Mouse (Mus musculus): ENCODE results near the gene Plch2. TPM values are rescaled to one million over a fixed set of nuclear protein-coding genes. Genes with fewer than 3 reads are reported as not detected.

Gene Plch2
- polyA plus RNA-seq, 1 experiment from 2014 or later: 11.1 TPM

Other genes starting within 250 kb of the Plch2 start
- gene Ttc34, start 219.3 kb downstream of the Plch2 start, polyA plus RNA-seq (2015; fragmentation: Nextera tagmentation; extraction: Ambion mirVana): 0.19 and 0.26 TPM in 2 replicates
- gene Mmel1, start 187.2 kb downstream of the Plch2 start, polyA plus RNA-seq (2015; fragmentation: Nextera tagmentation; extraction: Ambion mirVana): 0.10 and 0.26 TPM in 2 replicates
- 36.4 and 41.5 TPM in 2 replicates for gene Fam213b, start 157.6 kb downstream of the Plch2 start, polyA plus RNA-seq (2015; fragmentation: Nextera tagmentation; extraction: Ambion mirVana)
- 1.3 and 1.9 TPM in 2 replicates for gene Tnfrsf14, start 128.2 kb downstream of the Plch2 start, polyA plus RNA-seq (2015; fragmentation: Nextera tagmentation; extraction: Ambion mirVana)
- 0.29 and 0.69 TPM in 2 replicates for gene Hes5, start 95.9 kb downstream of the Plch2 start, polyA plus RNA-seq (2015; fragmentation: Nextera tagmentation; extraction: Ambion mirVana)
- gene Pank4, start 92.7 kb downstream of the Plch2 start, polyA plus RNA-seq (2015; fragmentation: Nextera tagmentation; extraction: Ambion mirVana): 48.0 and 51.0 TPM in 2 replicates
- 21.1 and 26.2 TPM in 2 replicates for gene Pex10, start 10.2 kb upstream of the Plch2 start, polyA plus RNA-seq (2015; fragmentation: Nextera tagmentation; extraction: Ambion mirVana)
- 157 and 163 TPM in 2 replicates for gene Rer1, start 29.6 kb upstream of the Plch2 start, polyA plus RNA-seq (2015; fragmentation: Nextera tagmentation; extraction: Ambion mirVana)
- 5.9 and 7.7 TPM in 2 replicates for gene Morn1, start 29.8 kb upstream of the Plch2 start, polyA plus RNA-seq (2015; fragmentation: Nextera tagmentation; extraction: Ambion mirVana)
- gene Ski, start 165.8 kb upstream of the Plch2 start, polyA plus RNA-seq (2015; fragmentation: Nextera tagmentation; extraction: Ambion mirVana): 16.1 and 16.9 TPM in 2 replicates
- 83.4 and 83.5 TPM in 2 replicates for gene Faap20, start 193.0 kb upstream of the Plch2 start, polyA plus RNA-seq (2015; fragmentation: Nextera tagmentation; extraction: Ambion mirVana)

All from lung, embryonic 15.5 days (tissue).